Mouse (Mus musculus) 3134 (cell line): Measurements from ENCODE around the gene Fscn2.
"Not testable (repeated sequence)": the region's sequence is repeated elsewhere in the genome, so short reads cannot be mapped to it uniquely, and the experiment has no call there.

Experiments used
- DNase-seq: peaks from one replicate; pipeline ENCODE4 v3.0.0-alpha.2; 2011; ENCODE audit warnings: low spot score; ENCODE audit not compliant: insufficient read length; ENCODE audit errors: extremely low read depth

Fscn2 gene

DNA sequence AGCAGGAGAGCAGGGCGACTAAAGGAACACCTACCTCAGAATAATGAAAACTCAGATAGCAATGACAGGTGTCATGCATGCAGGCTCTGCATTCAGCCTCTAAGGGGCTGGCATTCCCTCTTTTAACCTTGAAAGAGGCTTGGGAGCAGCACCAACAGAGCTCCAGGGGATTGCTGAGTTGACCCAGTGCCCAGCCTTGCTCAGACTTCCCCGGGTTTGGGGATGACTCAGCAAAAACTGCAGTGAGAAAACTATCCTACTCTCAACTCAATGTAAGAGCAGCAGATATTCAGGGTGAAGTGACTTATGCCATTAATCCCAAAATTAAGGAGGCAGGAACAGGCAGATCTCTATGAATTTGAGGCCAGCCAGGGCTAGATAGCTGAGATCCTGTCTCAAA lies 25.8 kb downstream of the Fscn2 start:
- no peak for DNase-seq

GRCm38 (mm10) chr11:120388580-120388979 lies 27.2 kb downstream of the Fscn2 start:
- no peak for DNase-seq

- no peak for DNase-seq
These were observed 34.3 kb downstream of the Fscn2 start for GRCm38 (mm10) chr11:120395661-120396060.

GRCm38 (mm10) chr11:120397602-120398001 lies 36.3 kb downstream of the Fscn2 start:
- no peak for DNase-seq

DNA sequence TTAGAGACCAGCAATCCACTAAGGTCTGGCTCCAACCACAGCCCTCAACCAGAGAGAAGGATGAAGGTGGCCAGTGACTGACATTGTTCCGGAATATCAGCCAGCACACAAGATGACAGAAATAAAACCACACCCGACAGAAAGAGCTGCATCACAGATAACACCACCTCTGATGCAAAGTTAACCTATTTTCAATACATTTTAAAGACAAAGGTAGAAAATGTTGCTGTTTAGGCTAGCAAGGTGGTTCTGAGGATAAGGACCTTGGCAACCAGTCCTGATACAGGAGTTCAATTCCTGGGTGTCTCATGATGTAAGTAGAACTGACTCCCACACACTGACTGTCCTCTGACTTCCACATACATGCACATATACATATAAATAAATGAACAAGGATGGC lies 38.0 kb downstream of the Fscn2 start:
- DNase-seq = no peak

- DNase-seq = no peak
These were observed 43.5 kb downstream of the Fscn2 start for GRCm38 (mm10) chr11:120404814-120405213.

DNA sequence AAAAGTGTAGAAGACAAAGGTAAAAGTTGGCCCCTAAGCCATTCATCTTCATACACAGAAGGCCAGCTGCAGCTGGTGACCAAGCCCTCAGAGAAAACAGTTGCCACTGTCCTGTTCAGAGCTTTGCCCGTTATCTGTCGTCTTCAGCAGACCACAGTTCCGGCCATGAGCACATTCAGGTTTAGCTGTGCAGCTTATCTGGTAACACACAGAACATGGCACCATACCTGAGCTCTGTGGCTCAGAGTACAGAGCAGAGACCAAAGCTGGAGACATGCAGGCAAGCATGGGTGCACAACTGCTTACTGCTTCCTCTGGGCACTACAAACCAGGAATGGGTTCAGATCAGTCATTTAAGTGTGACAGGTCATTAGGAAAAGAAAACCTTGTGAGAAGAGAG lies 44.5 kb downstream of the Fscn2 start:
- DNase-seq = no peak

DNA sequence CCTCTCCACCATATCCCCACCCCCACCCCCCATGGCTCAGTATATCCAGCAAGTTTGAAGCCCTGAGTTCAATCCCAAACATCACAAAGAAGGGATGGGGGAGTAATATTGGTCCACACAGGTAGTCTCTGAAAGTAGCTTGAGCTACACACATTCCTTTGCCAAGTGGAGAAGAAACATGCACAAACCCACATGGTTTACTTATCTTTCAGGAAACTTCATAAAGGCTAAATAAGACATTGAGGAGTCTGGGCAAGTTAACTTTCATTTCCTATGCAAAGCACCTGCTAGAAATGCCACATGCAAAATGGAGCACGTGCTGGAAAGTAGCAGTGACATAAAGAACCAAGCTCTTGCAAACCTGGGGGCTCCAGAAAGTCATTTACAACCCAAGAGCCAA lies 45.1 kb downstream of the Fscn2 start:
- DNase-seq = no peak

GRCm38 (mm10) chr11:120413621-120414020 lies 52.3 kb downstream of the Fscn2 start:
- DNase-seq = not testable (repeated sequence)
